Mouse (Mus musculus) liver, embryonic 14.5 days (tissue): Measurements from ENCODE around the gene Pcif1. TPM values are rescaled to one million over a fixed set of nuclear protein-coding genes. Genes with fewer than 3 reads are reported as not detected.
"Not testable (repeated sequence)": the region's sequence is repeated elsewhere in the genome, so short reads cannot be mapped to it uniquely, and the experiment has no call there.

Experiments
- ATAC-seq: fragments of 200-750 bp; cut with Nextera tagmentation; 2 replicates; pipeline ENCODE4 v1.8.0; 2017; ENCODE audit warnings: moderate number of reproducible peaks, mild to moderate bottlenecking, moderate library complexity; ENCODE audit not compliant: insufficient read depth
- DNase-seq, 3 experiments: peaks; one replicate each; pipeline ENCODE4 v3.0.0-alpha.2; 2012 to 2013; ENCODE audit warnings: low read depth in 3 of 3, low spot score in 3 of 3
- H3K27ac ChIP-seq: fragments of 300-500 bp; sonication (generic); 2 replicates; pipeline ENCODE4 v1.5.1; 2014; ENCODE audit warnings: moderate library complexity, mild to moderate bottlenecking, control low read depth, inconsistent platforms
- H3K27me3 ChIP-seq: fragments of 300-500 bp; sonication (generic); 2 replicates; pipeline ENCODE4 v1.6.1; 2014; ENCODE audit warnings: mild to moderate bottlenecking, low read length, moderate library complexity; ENCODE audit not compliant: control insufficient read depth, insufficient read depth
- H3K36me3 ChIP-seq: fragments of 300-500 bp; sonication (generic); replicated peaks from 2 replicates; pipeline ENCODE4 v1.6.1; 2014; ENCODE audit warnings: low read depth; ENCODE audit not compliant: control insufficient read depth, insufficient read depth
- H3K4me1 ChIP-seq, 2 experiments: fragments of 200-500 bp in 1 of 2; fragments of 300-500 bp in 1 of 2; sonication (generic) in 1 of 2; replicated peaks; 2 replicates each; pipeline ENCODE4 v1.6.1; 2012 to 2014; ENCODE audit warnings: antibody characterized with exemption in 1 of 2, inconsistent platforms in 1 of 2, low read length in 1 of 2; ENCODE audit not compliant: control insufficient read depth in 2 of 2, insufficient read depth in 2 of 2
- H3K4me2 ChIP-seq: fragments of 300-500 bp; sonication (generic); 2 replicates; pipeline ENCODE4 v1.6.1; 2014; ENCODE audit warnings: low read depth, mild to moderate bottlenecking, control low read depth, moderate library complexity
- H3K4me3 ChIP-seq, 2 experiments: fragments of 200-500 bp in 1 of 2; fragments of 300-500 bp in 1 of 2; sonication (generic) in 1 of 2; 2 replicates each; pipeline ENCODE4 v1.5.1; 2012 to 2014; ENCODE audit warnings: low read depth in 2 of 2, low read length in 2 of 2, mild to moderate bottlenecking in 2 of 2, control low read depth in 1 of 2, inconsistent platforms in 1 of 2, moderate library complexity in 1 of 2; ENCODE audit not compliant: insufficient read depth in 1 of 2
- H3K9ac ChIP-seq: fragments of 300-500 bp; sonication (generic); replicated peaks from 2 replicates; pipeline ENCODE4 v1.6.1; 2014; ENCODE audit warnings: mild to moderate bottlenecking, control low read depth, moderate library complexity
- H3K9me3 ChIP-seq: fragments of 300-500 bp; sonication (generic); 2 replicates; pipeline ENCODE4 v1.6.1; 2016; ENCODE audit warnings: low read length, mixed read lengths; ENCODE audit not compliant: control insufficient read depth
- CTCF ChIP-seq: IDR thresholded peaks from 2 replicates; pipeline ENCODE4 v1.5.1; 2016; ENCODE audit warnings: antibody characterized with exemption, low read depth, control low read depth
- EP300 ChIP-seq: IDR thresholded peaks from 2 replicates; pipeline ENCODE4 v1.6.1; 2016; ENCODE audit warnings: antibody characterized with exemption, low read depth
- WGBS: fragments of 180-500 bp; shearing (Covaris S2); extraction: QIAGEN DNeasy Blood & Tissue Kit; methylation state at CpG from one replicate; pipeline ENCODE4 v1.1.7; 2014; ENCODE audit not compliant: insufficient replicate concordance; 5-methylcytosine and 5-hydroxymethylcytosine counted together
- polyA plus RNA-seq, 2 experiments: library from polyadenylated mRNA; depleted of rRNA in 1 of 2; stranded (reverse) in 1 of 2; unstranded in 1 of 2; fragments of >200 nt; fragmentation: Nextera tagmentation in 1 of 2; extraction: Ambion mirVana in 1 of 2; gene quantifications; 2 replicates each; pipeline versions ENCODE4 v1.2.1 to v1.2.3; 2012 to 2014

Pcif1 gene
- polyA plus RNA-seq, 2 experiments, result 19.6 to 37.5 TPM

- Histone ChIP-seq H3K4me1 (peaks cover 0 to 3% of the 10 kb centered on the region in 2 experiments; a peak in 1 of 4 replicates), H3K27me3 (no peaks in the 10 kb centered on the region), H3K9me3 (no peaks in the 10 kb centered on the region), H3K4me3 (peak within 1 kb of the TSS; percentile 73 to 83), H3K9ac (peak within 1 kb of the TSS; percentile 81), H3K36me3 (peaks cover 3% of the 10 kb centered on the region; the same call in 1 of the 2 replicates), H3K27ac (peak within 1 kb of the TSS; percentile 64), H3K4me2 (peak within 1 kb of the TSS; percentile 100)
- DNase-seq (peak; percentile 83 to 86 (median 84)), ATAC-seq (peak; percentile 59)
- 0% methylated on average over 31 of the region's 31 CpGs for WGBS
- TF ChIP-seq EP300 (no peak), CTCF (peak; percentile 44)
Observed at GRCm38 (mm10) chr2:164833314-164833959, 45.7 kb upstream of the Pcif1 start, which contains the start of gene Neurl2. TSS of gene Neurl2 (minus strand) at chr2:164833456.

GRCm38 (mm10) chr2:164834531-164834930, 44.6 kb upstream of the Pcif1 start:
- TF ChIP-seq EP300 (no peak), CTCF (peak; percentile 23; the same call in 1 of the 2 replicates)
- Histone ChIP-seq H3K9ac (peak overlapping the region; percentile 81), H3K36me3 (peaks cover 3% of the 10 kb centered on the region; the same call in 1 of the 2 replicates), H3K9me3 (no peaks in the 10 kb centered on the region), H3K4me1 (peaks cover 0 to 3% of the 10 kb centered on the region in 2 experiments; a peak in 1 of 4 replicates), H3K4me3 (peak overlapping the region; percentile 73 to 83), H3K27ac (no peak overlapping the region), H3K4me2 (peak overlapping the region; percentile 100), H3K27me3 (no peaks in the 10 kb centered on the region)
- 39% methylated on average over 8 of the region's 8 CpGs for WGBS
- no peak for DNase-seq
- no peak for ATAC-seq

GRCm38 (mm10) chr2:164835164-164835563, 43.9 kb upstream of the Pcif1 start:
- no peaks in the 10 kb centered on the region for H3K27me3 ChIP-seq
- no peaks in the 10 kb centered on the region for H3K9me3 ChIP-seq
- TF ChIP-seq EP300 (no peak), CTCF (no peak)
- WGBS, result 95% methylated on average over 4 of the region's 4 CpGs
- no peak overlapping the region for H3K9ac ChIP-seq
- peak overlapping the region; percentile 100 for H3K4me2 ChIP-seq
- H3K4me1 ChIP-seq, result peaks cover 0 to 3% of the 10 kb centered on the region in 2 experiments; a peak in 1 of 4 replicates
- H3K27ac ChIP-seq, result no peak overlapping the region
- DNase-seq, result no peak
- peaks cover 3% of the 10 kb centered on the region; the same call in 1 of the 2 replicates for H3K36me3 ChIP-seq
- H3K4me3 ChIP-seq, result no peak overlapping the region
- no peak for ATAC-seq

GRCm38 (mm10) chr2:164845782-164846181, 33.3 kb upstream of the Pcif1 start:
- Histone ChIP-seq H3K36me3 (no peaks in the 10 kb centered on the region), H3K27ac (no peak overlapping the region), H3K9me3 (no peaks in the 10 kb centered on the region), H3K4me2 (no peak overlapping the region), H3K27me3 (no peaks in the 10 kb centered on the region), H3K9ac (no peak overlapping the region), H3K4me1 (no peaks in the 10 kb centered on the region), H3K4me3 (no peak overlapping the region)
- TF ChIP-seq EP300, result no peak
- TF ChIP-seq CTCF, result peak; percentile 63
- no peak for DNase-seq
- ATAC-seq, result no peak
- WGBS, result 37% methylated on average over 3 of the region's 3 CpGs

- WGBS, result 66% methylated on average over 8 of the region's 8 CpGs
Observed at GRCm38 (mm10) chr2:164850061-164850460, 29.0 kb upstream of the Pcif1 start.

GRCm38 (mm10) chr2:164855572-164855971, 23.5 kb upstream of the Pcif1 start:
- H3K36me3 ChIP-seq, H3K9ac ChIP-seq, H3K27ac ChIP-seq, ATAC-seq, H3K4me3 ChIP-seq, H3K9me3 ChIP-seq, H3K4me1 ChIP-seq, H3K4me2 ChIP-seq, DNase-seq: not testable (repeated sequence)
- 72% methylated on average over 5 of the region's 5 CpGs for WGBS
- peaks cover 45% of the 10 kb centered on the region for H3K27me3 ChIP-seq

More at GRCm38 (mm10) chr2:164850061-164850460, 29.0 kb upstream of the Pcif1 start:
- Histone ChIP-seq H3K36me3 (no peaks in the 10 kb centered on the region), H3K9ac (no peak overlapping the region), H3K27me3 (peaks cover 3% of the 10 kb centered on the region), H3K27ac (no peak overlapping the region), H3K9me3 (no peaks in the 10 kb centered on the region), H3K4me1 (no peaks in the 10 kb centered on the region), H3K4me3 (no peak overlapping the region), H3K4me2 (no peak overlapping the region)
- ATAC-seq, result no peak
- TF ChIP-seq EP300 (no peak), CTCF (no peak)
- no peak for DNase-seq
